Mouse (Mus musculus): ENCODE measurements around the gene Pdss2. TPM values are rescaled to one million over a fixed set of nuclear protein-coding genes. Genes with fewer than 3 reads are reported as not detected.
A peak's percentile ranks its signal among the peaks of the same experiment; 100 is the strongest.

The Pdss2 gene
- polyA plus RNA-seq, 1 experiment: 5.6 TPM

- Histone ChIP-seq H3K4me1 (ENCODE audit: control insufficient read depth, insufficient read depth, low read length) (no peaks in the 10 kb centered on the region), H3K4me3 (replicated peaks; ENCODE audit: extremely low read depth, low read depth, low read length) (no peak overlapping the region)
- no peak for DNase-seq
- no peak for TF ChIP-seq CTCF (IDR thresholded peaks at IDR 0.05; ENCODE audit: insufficient read depth, low read length)
- TF ChIP-seq POLR2A (IDR thresholded peaks at IDR 0.05; ENCODE audit: borderline replicate concordance, extremely low read depth, low read depth, low read length): no peak
- WGBS: 60% methylated on average over 7 of the region's 7 CpGs
Observed at GRCm38 (mm10) chr10:43439492-43439941, 218.2 kb downstream of the Pdss2 start.

DNA sequence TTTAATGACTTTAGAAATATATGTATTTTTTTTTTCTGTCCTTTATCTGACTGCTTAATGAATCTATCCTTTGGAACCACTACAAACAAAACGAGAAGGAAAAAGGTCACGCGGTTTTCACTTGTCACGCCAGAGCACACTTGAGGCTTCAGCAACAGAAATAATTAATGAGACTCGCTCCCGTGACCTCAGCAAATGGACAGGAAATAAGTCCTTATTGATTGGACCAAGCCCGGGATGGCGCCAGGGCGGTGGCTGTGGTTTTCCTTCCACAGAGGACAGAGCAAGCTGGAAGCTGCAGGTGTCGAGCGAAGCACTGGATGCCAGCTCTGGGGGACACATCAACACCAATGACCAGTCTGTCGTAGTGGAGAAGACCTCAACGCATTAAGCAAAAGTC is 218.8 kb downstream of the Pdss2 start:
- no peaks in the 10 kb centered on the region for H3K4me1 ChIP-seq (ENCODE audit: control insufficient read depth, insufficient read depth, low read length)
- H3K4me3 ChIP-seq (replicated peaks; ENCODE audit: extremely low read depth, low read depth, low read length): no peak overlapping the region
- WGBS: 41% methylated on average over 13 of the region's 13 CpGs
- TF ChIP-seq POLR2A (IDR thresholded peaks at IDR 0.05; ENCODE audit: borderline replicate concordance, extremely low read depth, low read depth, low read length): no peak
- no peak for TF ChIP-seq CTCF (IDR thresholded peaks at IDR 0.05; ENCODE audit: insufficient read depth, low read length)
- no peak for DNase-seq

DNA sequence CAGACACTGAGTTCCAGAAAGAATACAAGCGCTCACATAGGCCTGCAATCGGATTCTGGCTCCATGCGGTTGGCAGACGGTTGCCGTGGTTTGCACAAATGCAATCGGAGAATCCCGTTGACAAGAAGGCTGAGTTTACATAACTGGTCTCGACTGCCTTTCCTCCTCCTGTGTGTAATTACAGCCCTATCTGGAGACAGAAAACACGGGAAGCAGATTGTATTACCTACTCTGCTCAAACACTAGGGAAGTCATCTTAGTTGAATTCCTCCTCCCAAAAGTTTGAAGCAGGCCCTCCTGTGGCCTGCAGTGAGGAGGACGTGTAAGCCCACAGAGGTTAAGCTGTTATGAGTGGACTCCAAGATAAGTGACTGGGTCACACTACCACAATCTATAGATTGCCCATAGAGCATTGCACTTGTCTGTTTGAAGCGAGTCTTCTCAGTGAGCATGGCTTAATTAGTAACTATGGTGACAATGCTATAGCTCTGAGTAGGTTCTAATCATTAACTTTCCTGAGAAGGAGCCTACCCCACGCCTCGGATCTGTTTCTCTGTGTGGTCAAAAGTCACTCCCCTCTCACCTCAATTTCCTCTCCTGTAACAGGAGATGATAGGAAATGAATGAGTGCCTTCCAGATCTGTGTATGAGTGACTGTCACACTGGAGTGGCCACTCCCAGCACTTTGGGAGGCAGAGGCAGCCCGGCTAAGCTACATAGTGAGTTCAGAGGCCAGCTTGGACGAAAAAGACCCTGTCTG is 219.9 kb downstream of the Pdss2 start:
- Histone ChIP-seq H3K4me3 (replicated peaks; ENCODE audit: extremely low read depth, low read depth, low read length) (no peak overlapping the region), H3K4me1 (ENCODE audit: control insufficient read depth, insufficient read depth, low read length) (no peaks in the 10 kb centered on the region)
- WGBS: 60% methylated on average over 15 of the region's 15 CpGs
- TF ChIP-seq CTCF (IDR thresholded peaks at IDR 0.05; ENCODE audit: insufficient read depth, low read length): no peak
- TF ChIP-seq POLR2A (IDR thresholded peaks at IDR 0.05; ENCODE audit: borderline replicate concordance, extremely low read depth, low read depth, low read length): no peak
- no peak for DNase-seq

- TF ChIP-seq CTCF (IDR thresholded peaks at IDR 0.05; ENCODE audit: insufficient read depth, low read length): no peak
- no peak for TF ChIP-seq POLR2A (IDR thresholded peaks at IDR 0.05; ENCODE audit: borderline replicate concordance, extremely low read depth, low read depth, low read length)
- 72% methylated on average over 3 of the region's 3 CpGs for WGBS
- no peaks in the 10 kb centered on the region for H3K4me1 ChIP-seq (ENCODE audit: control insufficient read depth, insufficient read depth, low read length)
- DNase-seq: no peak
- no peak overlapping the region for H3K4me3 ChIP-seq (replicated peaks; ENCODE audit: extremely low read depth, low read depth, low read length)
Observed at GRCm38 (mm10) chr10:43448656-43449055, 227.4 kb downstream of the Pdss2 start.

- WGBS: 18% methylated on average over 16 of the region's 16 CpGs
- no peaks in the 10 kb centered on the region for H3K4me1 ChIP-seq (ENCODE audit: control insufficient read depth, insufficient read depth, low read length)
- TF ChIP-seq CTCF (IDR thresholded peaks at IDR 0.05; ENCODE audit: insufficient read depth, low read length): peak; percentile 57
- TF ChIP-seq POLR2A (IDR thresholded peaks at IDR 0.05; ENCODE audit: borderline replicate concordance, extremely low read depth, low read depth, low read length): no peak
- DNase-seq: peak; percentile 49
- no peak overlapping the region for H3K4me3 ChIP-seq (replicated peaks; ENCODE audit: extremely low read depth, low read depth, low read length)
Observed at GRCm38 (mm10) chr10:43451848-43452662, 230.8 kb downstream of the Pdss2 start.

DNA sequence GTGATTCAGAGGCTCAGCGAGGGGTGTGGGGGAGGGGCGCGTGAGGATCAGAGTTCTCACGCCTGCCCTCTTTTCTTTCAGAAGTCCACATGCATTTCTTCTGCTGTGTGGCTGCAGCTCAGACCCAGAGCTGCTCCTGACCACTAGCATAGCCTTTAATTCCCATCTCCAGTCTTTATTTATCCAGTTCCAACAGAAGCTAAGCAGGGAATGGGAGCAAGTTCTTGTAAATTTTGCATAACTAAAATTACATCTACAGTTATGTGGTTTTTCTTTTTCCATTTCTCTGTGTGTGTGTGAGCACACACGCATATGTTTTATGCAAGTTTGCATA is 231.3 kb downstream of the Pdss2 start:
- no peak for DNase-seq
- H3K4me3 ChIP-seq (replicated peaks; ENCODE audit: extremely low read depth, low read depth, low read length): no peak overlapping the region
- H3K4me1 ChIP-seq (ENCODE audit: control insufficient read depth, insufficient read depth, low read length): no peaks in the 10 kb centered on the region
- TF ChIP-seq POLR2A (IDR thresholded peaks at IDR 0.05; ENCODE audit: borderline replicate concordance, extremely low read depth, low read depth, low read length) (no peak), CTCF (IDR thresholded peaks at IDR 0.05; ENCODE audit: insufficient read depth, low read length) (no peak)
- 15% methylated on average over 5 of the region's 5 CpGs for WGBS

DNA sequence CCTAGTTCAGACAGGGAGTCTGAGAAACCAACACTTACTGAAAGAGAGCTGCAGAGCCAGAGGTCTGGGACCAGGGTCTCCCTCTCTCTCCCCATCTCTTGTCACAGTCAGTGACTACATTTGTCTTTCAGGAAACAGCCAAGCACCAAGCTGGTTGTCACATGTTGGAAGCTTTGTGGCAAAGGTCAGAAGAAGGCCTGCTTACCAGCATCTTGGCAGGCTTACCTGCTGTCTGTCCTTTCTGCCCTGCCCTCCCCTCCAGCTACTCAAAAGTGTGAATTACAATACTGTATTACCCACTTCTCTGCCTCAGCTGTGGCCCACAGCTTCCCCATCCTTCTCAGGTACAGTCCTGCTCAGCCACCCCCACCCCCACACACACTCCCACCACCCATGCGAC is 232.9 kb downstream of the Pdss2 start:
- TF ChIP-seq CTCF (IDR thresholded peaks at IDR 0.05; ENCODE audit: insufficient read depth, low read length) (no peak), POLR2A (IDR thresholded peaks at IDR 0.05; ENCODE audit: borderline replicate concordance, extremely low read depth, low read depth, low read length) (no peak)
- WGBS: 76% methylated on average over 1 of the region's 1 CpGs
- DNase-seq: no peak
- no peak overlapping the region for H3K4me3 ChIP-seq (replicated peaks; ENCODE audit: extremely low read depth, low read depth, low read length)
- H3K4me1 ChIP-seq (ENCODE audit: control insufficient read depth, insufficient read depth, low read length): no peaks in the 10 kb centered on the region

DNA sequence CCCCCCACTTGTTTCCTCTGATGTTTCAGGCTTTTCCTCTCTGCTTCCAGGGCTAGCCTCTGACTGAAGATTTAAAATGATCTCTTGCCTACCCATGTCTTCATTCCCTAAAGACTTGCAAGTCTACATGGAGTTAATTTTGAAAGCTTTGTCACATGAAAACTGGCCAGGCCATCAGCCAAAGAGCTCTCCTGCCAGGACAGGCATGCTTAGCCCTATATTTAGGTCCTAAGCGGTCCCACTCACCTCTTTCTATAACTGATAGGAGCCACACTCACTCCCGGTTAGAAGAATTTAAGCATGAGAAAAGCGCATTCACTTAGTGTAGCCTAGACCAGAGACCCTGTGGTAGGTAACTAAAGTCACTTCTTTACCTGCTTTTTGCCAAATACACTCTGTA is 233.4 kb downstream of the Pdss2 start:
- DNase-seq: no peak
- Histone ChIP-seq H3K4me1 (ENCODE audit: control insufficient read depth, insufficient read depth, low read length) (no peaks in the 10 kb centered on the region), H3K4me3 (replicated peaks; ENCODE audit: extremely low read depth, low read depth, low read length) (no peak overlapping the region)
- 87% methylated on average over 3 of the region's 3 CpGs for WGBS
- no peak for TF ChIP-seq CTCF (IDR thresholded peaks at IDR 0.05; ENCODE audit: insufficient read depth, low read length)
- no peak for TF ChIP-seq POLR2A (IDR thresholded peaks at IDR 0.05; ENCODE audit: borderline replicate concordance, extremely low read depth, low read depth, low read length)

- WGBS: 74% methylated on average over 5 of the region's 5 CpGs
- Histone ChIP-seq H3K4me1 (ENCODE audit: control insufficient read depth, insufficient read depth, low read length) (no peaks in the 10 kb centered on the region; the same call in 1 of the 2 replicates), H3K4me3 (replicated peaks; ENCODE audit: extremely low read depth, low read depth, low read length) (no peak overlapping the region)
- no peak for DNase-seq
- TF ChIP-seq POLR2A (IDR thresholded peaks at IDR 0.05; ENCODE audit: borderline replicate concordance, extremely low read depth, low read depth, low read length) (no peak), CTCF (IDR thresholded peaks at IDR 0.05; ENCODE audit: insufficient read depth, low read length) (no peak)
Observed at GRCm38 (mm10) chr10:43462821-43463220, 241.5 kb downstream of the Pdss2 start.

Data from lung, adult 2 months (tissue).